ENCODE assay signal across 8 mouse cellular contexts in the genomic region with DNA sequence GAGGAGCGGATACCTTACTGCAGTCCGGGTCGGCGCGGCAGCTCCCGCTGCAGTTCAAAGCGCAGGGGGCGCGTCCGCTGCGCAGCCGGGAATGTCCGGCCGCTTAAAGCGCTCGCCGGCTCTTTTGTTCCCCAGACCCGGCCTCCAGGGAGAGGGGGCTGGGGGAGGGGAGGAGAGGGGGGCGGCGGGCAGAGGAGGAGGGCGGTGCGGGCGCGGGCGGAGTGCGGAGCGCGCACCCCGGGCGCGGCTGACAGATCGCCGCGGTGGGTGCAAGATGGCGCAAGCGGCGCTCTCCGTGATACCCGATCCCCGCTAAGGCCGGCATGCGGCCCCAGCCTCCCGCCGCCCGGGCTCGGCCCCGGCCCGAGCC. TPM values are rescaled to one million over a fixed set of nuclear protein-coding genes. Genes with fewer than 3 reads are reported as not detected.
A peak's percentile ranks its signal among the peaks of the same experiment; 100 is the strongest.
DNase-seq lines count a peak whose midpoint lies in the region; ATAC-seq lines count a peak whose summit lies in the region.

TSS of gene Igdcc3 (plus strand) at position 254 of the 370 bp plus-strand sequence.

- H3K4me2 ChIP-seq in heart, embryonic 11.5 days, result peak within 1 kb of the TSS; percentile 98
- peak within 1 kb of the TSS; percentile 85 for H3K4me2 ChIP-seq in embryonic facial prominence, embryonic 13.5 days
- peak within 1 kb of the TSS; percentile 63 for H3K4me2 ChIP-seq in hindbrain, embryonic 14.5 days (replicated peaks)
- peak within 1 kb of the TSS; percentile 79 for H3K4me2 ChIP-seq in liver, embryonic 16.5 days (ENCODE audit: low read depth, low read length)

- peak; percentile 68 for ATAC-seq in heart, embryonic 11.5 days (replicated peaks; ENCODE audit: insufficient number of reproducible peaks, low FRiP score, low TSS enrichment)
- ATAC-seq in embryonic facial prominence, embryonic 13.5 days (ENCODE audit: insufficient number of reproducible peaks, insufficient read depth, low FRiP score, low TSS enrichment, low read depth), result peak; percentile 60; the same call in 1 of the 2 replicates
- ATAC-seq in hindbrain, embryonic 14.5 days (ENCODE audit: low FRiP score), result peak; percentile 85
- peak; percentile 30; the same call in 1 of the 2 replicates for ATAC-seq in liver, embryonic 16.5 days (ENCODE audit: low read depth)
- no peak for ATAC-seq in erythroid progenitor cell, adult 5-6 weeks (replicated peaks; ENCODE audit: low FRiP score, poor library complexity, severe bottlenecking)

- H3K9ac ChIP-seq in heart, embryonic 11.5 days (ENCODE audit: low read depth, low read length), result peak within 1 kb of the TSS; percentile 71
- peak within 1 kb of the TSS; percentile 86 for H3K9ac ChIP-seq in embryonic facial prominence, embryonic 13.5 days
- peak within 1 kb of the TSS; percentile 96 for H3K9ac ChIP-seq in hindbrain, embryonic 14.5 days
- no peak within 1 kb of the TSS for H3K9ac ChIP-seq in liver, embryonic 16.5 days (ENCODE audit: low read depth, low read length)

- H3K4me1 ChIP-seq in heart, embryonic 11.5 days (ENCODE audit: control insufficient read depth, insufficient read depth, low read length), result 0 out of 2 replicates have a peak, but pooled peaks cover 5% of the 10 kb centered on the region
- peaks cover 17% of the 10 kb centered on the region for H3K4me1 ChIP-seq in embryonic facial prominence, embryonic 13.5 days
- peaks cover 38% of the 10 kb centered on the region for H3K4me1 ChIP-seq in hindbrain, embryonic 14.5 days (replicated peaks; ENCODE audit: control insufficient read depth, insufficient read depth, low read length)
- peaks cover 3% of the 10 kb centered on the region; the same call in 1 of the 2 replicates for H3K4me1 ChIP-seq in liver, embryonic 16.5 days (ENCODE audit: control insufficient read depth, low read depth, low read length)

- under 1% methylated on average over 35 of the region's 48 CpGs for WGBS in heart, embryonic 11.5 days (ENCODE audit: insufficient replicate concordance)
- 0% methylated on average over 47 of the region's 48 CpGs for whole genome bisulfite sequencing in embryonic facial prominence, embryonic 13.5 days
- 0% methylated on average over 21 of the region's 48 CpGs for WGBS in hindbrain, embryonic 14.5 days
- WGBS in liver, embryonic 16.5 days (ENCODE audit: insufficient replicate concordance), result under 1% methylated on average over 31 of the region's 48 CpGs

- DNase-seq in heart, adult 8-10 months (ENCODE audit: low spot score), result no peak
- DNase-seq in Muller cell, postnatal 12 days (ENCODE audit: inconsistent ontology term), result peak; percentile 54
- peak; percentile 63 for DNase-seq in hindbrain, embryonic 14.5 days (ENCODE audit: low spot score)
- DNase-seq in right cerebral cortex, adult 2 months (ENCODE audit: low spot score in 2 of 2), result peak; percentile 20 to 55

- no peaks in the 10 kb centered on the region for H3K9me3 ChIP-seq in heart, embryonic 11.5 days (replicated peaks; ENCODE audit: control insufficient read depth, low read length)
- H3K9me3 ChIP-seq in embryonic facial prominence, embryonic 13.5 days, result no peaks in the 10 kb centered on the region
- no peaks in the 10 kb centered on the region for H3K9me3 ChIP-seq in hindbrain, embryonic 14.5 days (ENCODE audit: control insufficient read depth, low read length)
- H3K9me3 ChIP-seq in liver, embryonic 16.5 days (replicated peaks; ENCODE audit: control insufficient read depth, low read length), result no peaks in the 10 kb centered on the region

- peak within 1 kb of the TSS; percentile 68 for H3K4me3 ChIP-seq in heart, embryonic 11.5 days (ENCODE audit: low read depth, low read length)
- H3K4me3 ChIP-seq in embryonic facial prominence, embryonic 13.5 days, result peak within 1 kb of the TSS; percentile 79
- peak within 1 kb of the TSS; percentile 95 for H3K4me3 ChIP-seq in hindbrain, embryonic 14.5 days (replicated peaks; ENCODE audit: low read length)
- peak within 1 kb of the TSS; percentile 59 for H3K4me3 ChIP-seq in liver, embryonic 16.5 days (ENCODE audit: low read depth, low read length)

- peaks cover 8% of the 10 kb centered on the region; the same call in 1 of the 2 replicates for H3K27me3 ChIP-seq in heart, embryonic 11.5 days (ENCODE audit: control insufficient read depth, insufficient read depth, low read length)
- H3K27me3 ChIP-seq in embryonic facial prominence, embryonic 13.5 days, result no peaks in the 10 kb centered on the region; the same call in 1 of the 2 replicates
- H3K27me3 ChIP-seq in hindbrain, embryonic 14.5 days (ENCODE audit: control insufficient read depth, insufficient read depth, low read length), result no peaks in the 10 kb centered on the region
- H3K27me3 ChIP-seq in liver, embryonic 16.5 days (ENCODE audit: control insufficient read depth, insufficient read depth, low read depth, low read length), result peaks cover 60% of the 10 kb centered on the region

- peak within 1 kb of the TSS; percentile 55 for H3K27ac ChIP-seq in heart, embryonic 11.5 days (ENCODE audit: low read depth, low read length)
- peak within 1 kb of the TSS; percentile 87 for H3K27ac ChIP-seq in embryonic facial prominence, embryonic 13.5 days
- peak within 1 kb of the TSS; percentile 97 for H3K27ac ChIP-seq in hindbrain, embryonic 14.5 days
- H3K27ac ChIP-seq in liver, embryonic 16.5 days (ENCODE audit: low read length), result no peak within 1 kb of the TSS

- H3K36me3 ChIP-seq in heart, embryonic 11.5 days (ENCODE audit: control insufficient read depth, insufficient read depth, low read length), result no peaks in the 10 kb centered on the region
- H3K36me3 ChIP-seq in embryonic facial prominence, embryonic 13.5 days, result peaks cover 8% of the 10 kb centered on the region; the same call in 1 of the 2 replicates
- peaks cover 17% of the 10 kb centered on the region for H3K36me3 ChIP-seq in hindbrain, embryonic 14.5 days (replicated peaks; ENCODE audit: control insufficient read depth, insufficient read depth)
- no peaks in the 10 kb centered on the region for H3K36me3 ChIP-seq in liver, embryonic 16.5 days (ENCODE audit: control insufficient read depth, insufficient read depth)

RNA-seq across cellular contexts. Expression of gene Igdcc3, which starts in this region (rescaled TPM):
- polyA plus RNA-seq in heart, embryonic 11.5 days (2014; fragmentation: Nextera tagmentation; extraction: Ambion mirVana), result 6.3 and 6.8 TPM in 2 replicates
- under 1 TPM in 2 of 4 experiments, not detected in 2; 0.09 to 0.19 TPM for total RNA-seq in heart, adult 8-10 months (2022)
- 2.1 and 3.0 TPM in 2 replicates for polyA plus RNA-seq in embryonic facial prominence, embryonic 13.5 days (2015; fragmentation: Nextera tagmentation; extraction: Ambion mirVana)
- polyA plus RNA-seq in hindbrain, embryonic 14.5 days (2014; fragmentation: Nextera tagmentation; extraction: Ambion mirVana), result 10.5 and 10.6 TPM in 2 replicates
- polyA plus RNA-seq in liver, embryonic 16.5 days (2015; fragmentation: Nextera tagmentation; extraction: Ambion mirVana), result 0.04 TPM in 1 of 2 replicates, not detected in the other
- total RNA-seq in erythroid progenitor cell, adult 5-6 weeks (2015; ENCODE audit: low replicate concordance), result not detected in 2 replicates
- total RNA-seq in erythroid progenitor cell, adult 5-6 weeks (2017; ENCODE audit: low replicate concordance), result not detected in 2 replicates

Comparison
In these comparisons a context has a peak if more than half of its experiments do, and no peak if none do; other contexts are left out.
1. Peak in ATAC-seq, H3K4me3 ChIP-seq and H3K4me2 ChIP-seq in liver, embryonic 16.5 days; RNA of the gene not detected or under 1 TPM.